Mouse (Mus musculus) liver, embryonic 11.5 days (tissue): ENCODE data around the gene Slc35f3. TPM values are rescaled to one million over a fixed set of nuclear protein-coding genes. Genes with fewer than 3 reads are reported as not detected.
"Not testable (repeated sequence)": the region's sequence is repeated elsewhere in the genome, so short reads cannot be mapped to it uniquely, and the experiment has no call there.

ENCODE experiments used
- ATAC-seq: fragments of 200-750 bp; cut with Nextera tagmentation; replicated peaks from 2 replicates; pipeline ENCODE4 v1.8.0; 2017; ENCODE audit warnings: moderate number of reproducible peaks, mild to moderate bottlenecking, moderate TSS enrichment, moderate library complexity; ENCODE audit not compliant: low FRiP score
- DNase-seq: peaks from one replicate; pipeline ENCODE4 v3.0.0-alpha.2; 2017; ENCODE audit warnings: low spot score
- H3K27ac ChIP-seq: fragments of 300-500 bp; sonication (generic); 2 replicates; pipeline ENCODE4 v1.5.1; 2014; ENCODE audit warnings: mild to moderate bottlenecking, low read depth, low read length, control low read depth
- H3K27me3 ChIP-seq: fragments of 300-500 bp; sonication (generic); replicated peaks from 2 replicates; pipeline ENCODE4 v1.6.1; 2014; ENCODE audit warnings: low read length, mixed read lengths; ENCODE audit not compliant: control insufficient read depth, insufficient read depth
- H3K36me3 ChIP-seq: fragments of 300-500 bp; sonication (generic); 2 replicates; pipeline ENCODE4 v1.6.1; 2014; ENCODE audit warnings: mild to moderate bottlenecking, low read length, moderate library complexity, mixed read lengths; ENCODE audit not compliant: control insufficient read depth, insufficient read depth
- H3K4me1 ChIP-seq: fragments of 300-500 bp; sonication (generic); replicated peaks from 2 replicates; pipeline ENCODE4 v1.6.1; 2014; ENCODE audit warnings: low read length, mixed read lengths; ENCODE audit not compliant: control insufficient read depth, insufficient read depth
- H3K4me2 ChIP-seq: fragments of 300-500 bp; sonication (generic); 2 replicates; pipeline ENCODE4 v1.6.1; 2014; ENCODE audit warnings: mild to moderate bottlenecking, control low read depth, moderate library complexity
- H3K4me3 ChIP-seq: fragments of 300-500 bp; sonication (generic); 2 replicates; pipeline ENCODE4 v1.5.1; 2014; ENCODE audit warnings: low read depth, low read length, control low read depth
- H3K9ac ChIP-seq: fragments of 300-500 bp; sonication (generic); 2 replicates; pipeline ENCODE4 v1.6.1; 2014; ENCODE audit warnings: low read depth, low read length, control low read depth
- H3K9me3 ChIP-seq: fragments of 300-500 bp; sonication (generic); 2 replicates; pipeline ENCODE4 v1.6.1; 2016; ENCODE audit warnings: low read length, inconsistent platforms, mixed read lengths; ENCODE audit not compliant: control insufficient read depth
- WGBS: fragments of 180-500 bp; shearing (Covaris S2); extraction: QIAGEN DNeasy Blood & Tissue Kit; methylation state at CpG from one replicate; pipeline ENCODE4 v1.1.7; 2014; 5-methylcytosine and 5-hydroxymethylcytosine counted together
- polyA plus RNA-seq: library from polyadenylated mRNA; unstranded; fragments of >200 nt; fragmentation: Nextera tagmentation; extraction: Ambion mirVana; gene quantifications from 2 replicates; pipeline ENCODE4 v1.2.1, GENCODE M21; 2014

The Slc35f3 gene
- polyA plus RNA-seq, 1 experiment from 2014 or later = 0.07 TPM

GRCm38 (mm10) chr8:126395917-126396316 is 97.6 kb downstream of the Slc35f3 start:
- no peak overlapping the region for H3K9ac ChIP-seq
- WGBS = 65% methylated on average over 5 of the region's 5 CpGs
- DNase-seq (no peak), ATAC-seq (no peak)
- H3K4me1 ChIP-seq = no peaks in the 10 kb centered on the region
- H3K36me3 ChIP-seq = no peaks in the 10 kb centered on the region
- no peak overlapping the region for H3K4me3 ChIP-seq
- H3K27me3 ChIP-seq = no peaks in the 10 kb centered on the region
- no peak overlapping the region for H3K27ac ChIP-seq
- H3K4me2 ChIP-seq = no peak overlapping the region
- no peaks in the 10 kb centered on the region for H3K9me3 ChIP-seq

GRCm38 (mm10) chr8:126398349-126398748 is 100.0 kb downstream of the Slc35f3 start:
- DNase-seq = no peak
- Histone ChIP-seq H3K9me3 (no peaks in the 10 kb centered on the region), H3K36me3 (no peaks in the 10 kb centered on the region), H3K4me1 (no peaks in the 10 kb centered on the region), H3K4me3 (no peak overlapping the region), H3K27me3 (no peaks in the 10 kb centered on the region), H3K9ac (no peak overlapping the region), H3K27ac (no peak overlapping the region), H3K4me2 (no peak overlapping the region)
- no peak for ATAC-seq
- WGBS = 70% methylated on average over 3 of the region's 3 CpGs

GRCm38 (mm10) chr8:126404550-126404949 is 106.2 kb downstream of the Slc35f3 start:
- H3K4me1 ChIP-seq, H3K27me3 ChIP-seq, H3K27ac ChIP-seq, ATAC-seq, H3K9me3 ChIP-seq, DNase-seq, H3K9ac ChIP-seq, H3K36me3 ChIP-seq, H3K4me3 ChIP-seq, H3K4me2 ChIP-seq: not testable (repeated sequence)

- H3K36me3 ChIP-seq = no peaks in the 10 kb centered on the region
- no peak overlapping the region for H3K9ac ChIP-seq
- no peak for DNase-seq
- no peaks in the 10 kb centered on the region for H3K4me1 ChIP-seq
- no peak overlapping the region for H3K4me2 ChIP-seq
- no peaks in the 10 kb centered on the region for H3K27me3 ChIP-seq
- H3K4me3 ChIP-seq = no peak overlapping the region
- H3K27ac ChIP-seq = no peak overlapping the region
- ATAC-seq = no peak
- H3K9me3 ChIP-seq = no peaks in the 10 kb centered on the region
- WGBS = 68% methylated on average over 4 of the region's 4 CpGs
These were observed 106.7 kb downstream of the Slc35f3 start for GRCm38 (mm10) chr8:126405030-126405429.

- no peak overlapping the region for H3K27ac ChIP-seq
- H3K36me3 ChIP-seq = peaks cover 2% of the 10 kb centered on the region
- H3K27me3 ChIP-seq = no peaks in the 10 kb centered on the region
- no peak overlapping the region for H3K4me3 ChIP-seq
- no peaks in the 10 kb centered on the region for H3K9me3 ChIP-seq
- peak; percentile 44; the same call in 1 of the 2 replicates for ATAC-seq
- DNase-seq = no peak
- peaks cover 6% of the 10 kb centered on the region for H3K4me1 ChIP-seq
- WGBS = 81% methylated on average over 3 of the region's 3 CpGs
- H3K9ac ChIP-seq = no peak overlapping the region
- H3K4me2 ChIP-seq = no peak overlapping the region
These were observed 122.5 kb downstream of the Slc35f3 start for GRCm38 (mm10) chr8:126420834-126421233.

GRCm38 (mm10) chr8:126422174-126422919 is 124.0 kb downstream of the Slc35f3 start, which contains the start of gene Coa6:
Coa6 (plus strand) TSS chr8:126422515.
- under 1% methylated on average over 61 of the region's 61 CpGs for WGBS
- DNase-seq (peak; percentile 98), ATAC-seq (peak; percentile 98)
- H3K4me2 ChIP-seq = peak within 1 kb of the TSS; percentile 93
- H3K9ac ChIP-seq = peak within 1 kb of the TSS; percentile 80
- H3K9me3 ChIP-seq = no peaks in the 10 kb centered on the region
- H3K27ac ChIP-seq = peak within 1 kb of the TSS; percentile 71
- H3K36me3 ChIP-seq = peaks cover 15% of the 10 kb centered on the region
- peaks cover 6% of the 10 kb centered on the region for H3K4me1 ChIP-seq
- no peaks in the 10 kb centered on the region for H3K27me3 ChIP-seq
- H3K4me3 ChIP-seq = peak within 1 kb of the TSS; percentile 92

- no peak for DNase-seq
- Histone ChIP-seq H3K27ac (peak overlapping the region; percentile 71), H3K9me3 (no peaks in the 10 kb centered on the region), H3K4me2 (peak overlapping the region; percentile 93), H3K4me1 (peaks cover 6% of the 10 kb centered on the region), H3K9ac (peak overlapping the region; percentile 80), H3K36me3 (peaks cover 20% of the 10 kb centered on the region), H3K4me3 (peak overlapping the region; percentile 92), H3K27me3 (no peaks in the 10 kb centered on the region)
- 9% methylated on average over 9 of the region's 9 CpGs for WGBS
- peak; percentile 49 for ATAC-seq
These were observed 124.6 kb downstream of the Slc35f3 start for GRCm38 (mm10) chr8:126422920-126423300.

GRCm38 (mm10) chr8:126424163-126424562 is 125.8 kb downstream of the Slc35f3 start:
- Histone ChIP-seq H3K4me3 (no peak overlapping the region), H3K27ac (no peak overlapping the region), H3K9ac (no peak overlapping the region), H3K27me3 (no peaks in the 10 kb centered on the region), H3K4me2 (no peak overlapping the region), H3K9me3 (no peaks in the 10 kb centered on the region), H3K4me1 (peaks cover 6% of the 10 kb centered on the region), H3K36me3 (peaks cover 31% of the 10 kb centered on the region)
- DNase-seq = no peak
- no peak for ATAC-seq
- WGBS = 82% methylated on average over 4 of the region's 4 CpGs

GRCm38 (mm10) chr8:126424946-126425345 is 126.6 kb downstream of the Slc35f3 start:
- Histone ChIP-seq H3K36me3 (peaks cover 37% of the 10 kb centered on the region), H3K27ac (no peak overlapping the region), H3K9ac (no peak overlapping the region), H3K4me2 (no peak overlapping the region), H3K9me3 (no peaks in the 10 kb centered on the region), H3K4me1 (peaks cover 6% of the 10 kb centered on the region), H3K4me3 (no peak overlapping the region), H3K27me3 (no peaks in the 10 kb centered on the region)
- ATAC-seq (no peak), DNase-seq (no peak)
- 80% methylated on average over 1 of the region's 1 CpGs for WGBS
